Mouse (Mus musculus) common myeloid progenitor, adult 5-6 weeks (primary cell): ENCODE results near the gene Rnf111. TPM values are rescaled to one million over a fixed set of nuclear protein-coding genes. Genes with fewer than 3 reads are reported as not detected.

Experiments
- ATAC-seq: replicated peaks from 2 replicates; pipeline ENCODE4 v1.8.0; 2016; ENCODE audit warnings: low read depth, mild to moderate bottlenecking, moderate TSS enrichment, inconsistent platforms; ENCODE audit not compliant: poor library complexity, severe bottlenecking
- total RNA-seq: library from RNA; stranded (forward); fragments of 200-1000, 187-1606 nt; gene quantifications from 2 replicates; pipeline ENCODE4 v1.2.3, GENCODE M21; 2017

Gene Rnf111
- total RNA-seq, 1 experiment from 2014 or later = 38.7 TPM

DNA sequence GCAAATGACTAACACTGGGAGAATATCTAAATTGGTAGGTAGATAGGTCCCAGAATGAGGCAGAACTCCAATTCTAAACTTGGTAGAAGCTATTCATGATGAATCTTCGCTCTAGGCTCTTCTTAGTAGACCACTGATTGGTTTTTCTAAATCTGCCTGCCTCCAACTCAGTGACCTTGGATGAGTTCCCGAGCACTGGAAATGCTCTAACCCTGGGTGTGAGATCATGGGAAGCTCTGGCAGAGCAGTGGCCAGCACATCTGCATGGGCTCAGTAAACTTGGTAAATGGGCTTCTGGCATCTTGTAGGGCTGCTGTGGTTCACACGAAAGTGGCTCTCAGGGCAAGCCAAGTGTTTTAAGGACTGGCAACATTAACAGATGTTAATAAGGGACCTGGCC, 96.9 kb downstream of the Rnf111 start:
- no peak for ATAC-seq

DNA sequence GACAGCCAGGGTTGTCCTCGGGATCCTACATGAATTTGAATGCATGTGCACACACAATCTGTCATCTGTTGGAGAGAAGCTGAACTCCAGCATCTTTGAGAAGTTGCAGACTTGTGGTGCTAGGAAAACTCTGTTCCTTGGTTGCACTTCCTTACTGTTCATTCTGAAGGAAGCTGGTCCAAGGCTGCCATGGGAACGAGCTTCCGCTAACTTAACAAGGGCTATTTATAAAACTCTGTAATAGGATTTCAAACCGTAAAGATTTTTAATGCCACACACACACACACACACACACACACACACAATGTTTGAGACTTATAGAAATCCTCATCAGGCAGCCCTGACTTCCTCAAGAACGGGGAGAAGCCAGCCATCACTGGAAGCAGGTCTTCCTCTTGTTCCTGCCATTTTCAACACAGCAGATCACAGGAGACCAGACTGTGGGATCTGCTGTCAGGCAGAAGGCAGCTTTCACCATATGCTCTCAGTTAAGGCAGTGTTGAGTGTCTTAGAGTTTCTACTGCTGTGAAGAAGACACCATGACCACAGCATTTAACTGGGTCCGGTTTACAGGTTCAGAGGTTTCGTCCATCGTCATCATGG, 101.5 kb downstream of the Rnf111 start:
- no peak for ATAC-seq

DNA sequence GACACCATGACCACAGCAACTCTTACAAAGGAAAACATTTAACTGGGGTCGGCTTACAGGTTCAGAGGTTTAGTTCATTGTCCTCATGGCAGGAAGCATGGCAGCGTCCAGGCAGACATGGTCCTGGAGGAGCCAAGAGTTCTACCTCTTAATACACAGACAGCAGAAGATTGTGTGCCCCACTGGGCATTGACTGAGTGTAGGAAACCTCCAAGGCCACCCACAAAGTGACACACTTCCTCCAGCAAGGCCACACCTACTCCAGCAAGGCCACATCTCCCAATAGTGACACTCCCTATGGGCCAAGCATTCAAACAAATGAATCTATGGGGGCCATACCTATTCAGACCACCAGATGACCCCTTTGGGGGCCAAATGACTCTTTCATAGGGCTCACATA, 107.4 kb downstream of the Rnf111 start:
- ATAC-seq = no peak

DNA sequence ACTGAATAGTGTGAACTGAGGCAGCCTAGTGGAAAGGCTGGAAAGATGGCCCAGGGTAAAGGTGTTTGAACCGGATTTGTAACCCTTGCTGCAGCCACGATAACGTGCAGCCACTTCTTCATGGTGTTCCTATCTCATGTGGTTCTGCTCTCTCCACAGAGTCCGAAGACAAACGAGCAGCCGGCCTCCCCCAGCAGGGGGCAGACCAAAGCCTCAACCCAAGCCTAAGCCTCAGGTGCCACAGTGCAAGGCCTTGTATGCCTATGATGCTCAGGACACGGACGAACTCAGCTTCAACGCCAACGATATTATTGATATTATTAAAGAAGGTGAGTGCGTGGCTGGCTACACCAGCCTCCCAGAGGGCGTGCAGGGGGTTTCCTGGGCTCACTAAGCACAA, 107.9 kb downstream of the Rnf111 start:
- ATAC-seq = 0 out of 2 replicates have a peak, but pooled peaks have one; percentile 33

DNA sequence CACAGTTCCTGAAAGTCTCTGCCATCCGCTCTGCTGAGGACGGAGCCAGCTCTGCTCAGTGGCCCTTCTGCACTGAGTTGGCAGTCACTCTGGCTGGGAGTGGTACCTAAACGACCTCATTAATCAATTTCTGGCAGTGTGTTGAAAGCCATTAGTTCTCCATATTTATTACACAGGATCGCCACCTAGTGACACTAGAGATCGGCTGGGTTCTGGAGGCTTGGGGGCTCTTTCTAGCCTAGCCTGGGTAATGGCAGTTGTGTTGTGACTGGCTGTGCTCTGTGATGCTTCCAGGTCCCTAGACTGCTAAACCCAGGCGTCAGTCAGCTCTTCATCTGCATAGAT, 111.0 kb downstream of the Rnf111 start:
- ATAC-seq = peak; percentile 84

DNA sequence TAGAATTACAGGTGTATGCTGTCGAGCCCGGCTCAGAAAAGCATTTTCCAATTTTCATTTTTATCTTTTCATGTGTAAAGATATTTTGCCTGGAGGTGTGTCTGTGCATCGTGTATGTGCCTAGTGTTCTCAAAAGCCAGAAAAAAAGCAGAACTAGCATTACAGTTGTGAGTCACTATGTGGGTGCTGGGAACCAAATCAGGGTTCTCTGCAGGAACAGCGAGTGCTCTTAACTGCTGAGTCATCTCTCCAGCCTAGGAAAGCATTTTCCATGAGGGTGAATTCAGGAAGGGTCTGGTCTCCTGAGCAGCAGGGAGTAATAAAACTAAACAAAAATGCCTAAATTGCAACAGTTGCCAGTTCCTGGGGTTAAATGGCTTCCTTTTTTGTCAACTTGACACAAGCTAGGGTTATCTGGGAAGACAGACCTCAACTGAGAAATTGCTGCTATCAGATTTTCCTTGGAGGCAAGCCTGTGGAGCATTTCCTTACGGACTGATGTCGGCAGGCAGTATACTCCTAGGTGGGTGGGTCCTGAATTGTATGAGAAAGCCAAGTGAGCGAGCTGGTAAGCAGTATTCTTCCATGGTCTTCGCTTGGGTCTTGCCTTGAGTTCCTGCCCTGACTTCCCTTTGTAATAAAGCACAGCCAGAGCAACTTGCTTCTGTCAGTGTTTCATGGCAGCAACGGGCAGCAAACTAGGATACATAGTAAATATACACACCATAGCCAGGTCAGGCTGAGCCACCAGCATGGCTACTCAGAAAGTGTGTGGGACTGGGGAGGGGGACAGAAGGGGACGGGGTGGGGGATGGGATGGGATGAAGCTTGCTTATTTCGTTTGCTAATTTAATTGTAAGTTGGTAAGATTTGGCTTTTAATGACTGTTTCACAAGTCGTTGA, 111.6 kb downstream of the Rnf111 start:
- no peak for ATAC-seq

DNA sequence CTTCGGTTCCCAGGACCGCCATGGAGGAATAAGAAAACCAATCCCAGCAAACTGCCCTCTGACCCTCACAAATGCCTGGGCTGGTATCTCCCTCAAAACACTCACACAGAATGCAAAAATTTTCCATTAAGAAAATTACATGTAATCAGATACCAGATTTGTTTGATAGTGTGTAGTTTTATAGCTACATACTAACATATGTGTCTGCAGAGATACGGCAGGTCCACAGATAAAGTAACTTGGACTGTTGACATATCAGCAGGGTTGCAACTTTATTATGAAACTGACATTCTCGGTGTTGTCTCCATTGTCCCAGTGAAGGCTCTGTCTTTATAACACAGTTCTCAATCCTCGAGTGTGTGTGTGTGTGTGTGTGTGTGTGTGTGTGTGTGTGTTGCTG, 112.5 kb downstream of the Rnf111 start:
- no peak for ATAC-seq

DNA sequence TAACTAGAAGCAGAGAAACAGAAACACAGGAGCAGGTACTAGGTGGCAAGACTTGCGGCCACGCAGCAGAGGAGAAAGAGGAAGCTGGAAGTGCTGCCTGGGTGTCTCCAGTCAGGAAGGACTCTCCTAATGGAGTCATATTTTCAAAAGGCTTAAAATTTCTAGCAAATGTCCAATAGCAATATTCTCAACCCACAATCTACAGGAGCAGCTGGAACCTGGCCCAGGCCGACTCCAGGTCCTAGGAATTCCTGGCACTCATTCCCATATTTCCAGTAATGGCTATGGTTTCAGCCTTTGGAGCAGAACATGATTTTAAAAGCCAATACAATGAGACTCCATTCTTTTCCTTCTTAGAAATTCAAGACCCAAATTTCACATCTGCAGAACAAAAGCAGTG, 114.0 kb downstream of the Rnf111 start:
- ATAC-seq = no peak

DNA sequence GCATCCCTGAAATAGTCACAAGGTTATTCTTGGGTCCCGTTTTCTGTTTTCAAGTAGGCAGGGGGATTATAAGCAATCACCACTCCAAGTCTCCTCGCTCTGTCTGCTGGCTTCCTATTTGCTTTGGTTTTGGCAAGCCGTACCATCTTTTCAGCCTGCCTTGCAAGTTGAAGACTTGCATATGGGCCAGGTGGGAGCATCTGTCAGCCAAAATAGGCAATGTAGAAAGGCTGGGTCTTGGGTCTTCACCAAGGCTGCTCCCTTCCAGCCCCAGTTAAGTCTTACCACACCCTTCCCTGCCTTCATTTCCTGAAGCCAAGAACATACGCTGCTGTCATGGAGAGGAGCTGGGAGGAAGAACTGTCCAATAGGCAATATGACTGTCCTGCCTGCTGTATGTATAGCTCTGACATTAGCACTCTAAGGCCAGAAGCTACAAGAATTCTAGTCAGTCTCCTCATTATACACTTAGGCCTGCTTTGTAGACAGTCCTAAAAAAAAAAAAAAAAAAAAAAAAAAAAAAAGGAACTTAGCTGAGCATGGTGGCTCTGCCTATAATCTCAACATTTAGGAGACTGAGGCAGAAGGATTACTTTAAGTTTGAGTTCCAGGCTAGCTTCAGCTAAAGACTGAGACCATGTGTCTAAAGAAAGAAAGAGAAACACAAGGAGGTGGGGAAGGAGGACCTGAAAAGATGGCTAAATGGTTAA, 116.0 kb downstream of the Rnf111 start:
- no peak for ATAC-seq

DNA sequence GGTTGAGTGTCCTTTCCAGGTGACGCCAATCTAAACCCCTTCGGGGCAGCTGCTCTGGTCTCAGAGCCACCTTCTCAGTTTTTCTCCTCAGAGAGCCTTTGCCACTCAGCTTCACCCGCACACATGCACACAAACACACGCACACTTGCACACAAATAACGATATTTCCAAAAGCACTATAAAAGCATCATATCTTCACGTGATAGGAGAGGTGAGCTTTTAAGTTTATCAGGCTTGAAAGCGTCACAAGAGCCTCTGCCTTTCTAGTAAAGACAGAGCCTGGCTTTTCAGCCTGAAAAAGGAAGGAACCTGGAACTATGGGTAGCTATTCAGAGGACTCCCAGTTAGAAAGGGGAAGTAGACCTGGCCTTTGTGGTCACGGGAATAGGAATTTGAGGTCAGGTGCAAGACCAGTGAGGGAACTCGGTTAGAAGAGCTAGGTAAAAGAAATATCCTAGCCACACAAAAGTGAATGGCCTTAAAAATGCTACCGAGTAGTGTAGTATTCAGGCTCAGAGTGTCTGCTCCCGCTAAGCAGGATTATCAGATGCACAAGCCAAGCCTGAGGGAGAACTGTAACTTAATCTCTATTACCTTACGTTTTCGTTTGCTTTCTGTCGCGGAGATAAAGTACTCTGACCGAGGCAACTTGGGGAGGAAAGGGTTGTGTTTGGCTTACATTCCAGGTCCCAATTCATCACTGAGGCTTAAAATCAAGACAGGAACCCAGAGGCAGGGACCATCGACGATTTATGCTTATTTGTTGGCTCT, 118.4 kb downstream of the Rnf111 start:
- peak; percentile 39 for ATAC-seq

DNA sequence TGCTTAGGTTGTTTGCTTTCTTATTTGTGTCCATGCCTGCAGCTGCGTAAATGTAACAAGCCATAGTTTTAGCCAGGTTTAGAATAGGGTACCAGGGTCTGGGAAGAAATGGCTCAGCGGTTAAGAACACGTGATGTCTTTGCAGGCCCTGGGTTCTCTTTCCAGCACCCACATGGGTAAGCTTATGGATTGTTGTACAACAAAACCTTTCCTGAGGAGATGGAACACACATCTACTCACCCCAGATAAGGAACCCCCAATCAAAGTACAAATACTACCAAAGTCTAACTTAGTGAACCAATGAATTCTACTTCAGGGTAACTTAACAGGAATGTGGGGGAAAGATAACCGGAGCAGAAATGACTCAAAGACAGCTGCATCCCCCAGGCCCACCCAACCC, 119.0 kb downstream of the Rnf111 start:
- no peak for ATAC-seq

DNA sequence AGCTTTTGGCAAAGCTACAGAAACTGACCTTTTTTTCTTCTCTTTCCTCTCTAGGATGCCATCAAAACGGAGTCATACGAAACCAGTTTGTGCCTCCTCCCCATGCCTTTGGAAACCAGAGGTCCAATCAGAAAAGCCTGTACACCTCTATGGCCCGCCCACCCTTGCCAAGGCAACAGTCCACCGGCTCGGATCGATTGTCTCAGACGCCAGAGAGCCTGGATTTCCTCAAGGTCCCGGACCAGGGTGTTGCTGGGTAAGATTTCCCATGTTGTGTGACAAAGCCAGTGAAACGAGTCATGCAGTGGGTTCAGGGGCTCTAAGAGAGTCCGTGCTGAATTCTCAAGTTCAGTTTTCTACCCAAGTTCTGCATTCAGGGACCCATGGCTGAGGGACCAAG, 119.8 kb downstream of the Rnf111 start:
- no peak for ATAC-seq

DNA sequence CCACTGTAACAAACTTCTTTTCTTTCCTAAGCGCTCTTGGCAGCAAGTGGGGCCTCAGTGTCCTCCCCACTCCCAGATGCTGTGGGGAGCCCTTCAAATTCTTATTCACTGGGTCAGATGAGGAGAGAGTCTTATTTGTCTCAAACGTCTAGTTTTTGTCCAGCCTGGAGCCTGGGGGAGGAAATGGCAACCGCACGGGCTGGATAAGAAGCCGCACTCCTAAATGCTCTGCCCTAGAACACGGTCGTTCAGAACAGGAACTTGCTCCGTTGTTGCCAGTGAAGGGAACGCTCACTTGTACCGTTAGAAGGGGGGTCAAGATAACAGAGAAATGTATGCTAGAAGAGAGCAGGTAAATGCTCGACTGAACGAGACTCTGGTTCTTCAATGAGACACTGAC, 121.4 kb downstream of the Rnf111 start:
- ATAC-seq = peak; percentile 79

DNA sequence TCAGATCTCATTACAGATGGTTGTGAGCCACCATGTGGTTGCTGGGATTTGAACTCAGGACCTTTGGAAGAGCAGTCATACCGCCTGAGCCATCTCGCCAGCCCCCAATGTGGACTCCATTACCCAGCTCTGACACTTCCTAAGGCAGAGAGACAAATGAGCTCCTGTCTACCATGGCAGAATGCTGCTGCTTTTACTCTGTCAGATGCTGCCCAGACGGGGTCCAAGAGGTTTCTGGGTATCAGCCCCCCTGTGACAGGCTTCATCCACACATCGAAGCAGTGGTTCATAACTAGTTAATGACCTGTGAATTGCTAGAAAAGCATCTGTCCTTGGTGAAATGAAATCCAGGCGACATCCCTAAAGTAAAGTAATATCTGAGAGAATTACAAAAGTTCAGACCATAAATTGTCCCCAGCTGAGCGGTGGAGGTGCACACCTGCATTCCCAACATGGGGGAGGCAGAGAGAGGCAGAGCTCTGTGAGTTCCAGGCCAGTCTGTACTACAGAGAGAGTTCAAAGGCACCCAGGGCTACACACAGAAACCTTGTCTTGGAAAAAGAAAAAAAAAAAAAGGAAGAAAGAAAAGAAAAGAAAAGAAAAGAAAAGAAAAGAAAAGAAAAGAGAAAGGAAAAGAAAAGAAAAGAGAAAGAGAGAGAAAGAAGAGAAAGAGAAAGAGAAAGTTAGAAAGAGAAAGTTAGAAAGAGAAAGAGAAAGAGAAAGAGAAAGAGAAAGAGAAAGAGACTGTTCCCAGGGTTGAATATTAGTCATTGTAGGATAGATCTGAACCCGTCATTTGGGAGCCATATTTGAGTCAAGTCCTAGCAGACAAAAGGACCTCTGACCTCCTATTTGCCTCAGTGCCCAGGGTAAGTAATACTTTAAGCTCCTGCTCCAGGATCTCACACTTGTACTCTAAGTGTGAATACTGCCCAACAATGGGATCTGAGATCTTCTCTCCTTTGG, 123.7 kb downstream of the Rnf111 start:
- ATAC-seq = no peak

Other genes starting within 250 kb of the Rnf111 start
- gene Ccnb2, start 82.2 kb downstream of the Rnf111 start, total RNA-seq = 83.5 and 99.1 TPM in 2 replicates
- 114 and 131 TPM in 2 replicates for gene Sltm, start 39.0 kb upstream of the Rnf111 start, total RNA-seq
- 0.63 TPM in 1 of 2 replicates, not detected in the other for gene Gm10642, start 152.5 kb upstream of the Rnf111 start, total RNA-seq
- 12.0 and 15.4 TPM in 2 replicates for gene Mindy2, start 153.4 kb upstream of the Rnf111 start, total RNA-seq
- 82.0 and 101 TPM in 2 replicates for gene Adam10, start 175.3 kb upstream of the Rnf111 start, total RNA-seq